Comparison of ENCODE assay signal across 8 mouse cellular contexts in the genomic region with DNA sequence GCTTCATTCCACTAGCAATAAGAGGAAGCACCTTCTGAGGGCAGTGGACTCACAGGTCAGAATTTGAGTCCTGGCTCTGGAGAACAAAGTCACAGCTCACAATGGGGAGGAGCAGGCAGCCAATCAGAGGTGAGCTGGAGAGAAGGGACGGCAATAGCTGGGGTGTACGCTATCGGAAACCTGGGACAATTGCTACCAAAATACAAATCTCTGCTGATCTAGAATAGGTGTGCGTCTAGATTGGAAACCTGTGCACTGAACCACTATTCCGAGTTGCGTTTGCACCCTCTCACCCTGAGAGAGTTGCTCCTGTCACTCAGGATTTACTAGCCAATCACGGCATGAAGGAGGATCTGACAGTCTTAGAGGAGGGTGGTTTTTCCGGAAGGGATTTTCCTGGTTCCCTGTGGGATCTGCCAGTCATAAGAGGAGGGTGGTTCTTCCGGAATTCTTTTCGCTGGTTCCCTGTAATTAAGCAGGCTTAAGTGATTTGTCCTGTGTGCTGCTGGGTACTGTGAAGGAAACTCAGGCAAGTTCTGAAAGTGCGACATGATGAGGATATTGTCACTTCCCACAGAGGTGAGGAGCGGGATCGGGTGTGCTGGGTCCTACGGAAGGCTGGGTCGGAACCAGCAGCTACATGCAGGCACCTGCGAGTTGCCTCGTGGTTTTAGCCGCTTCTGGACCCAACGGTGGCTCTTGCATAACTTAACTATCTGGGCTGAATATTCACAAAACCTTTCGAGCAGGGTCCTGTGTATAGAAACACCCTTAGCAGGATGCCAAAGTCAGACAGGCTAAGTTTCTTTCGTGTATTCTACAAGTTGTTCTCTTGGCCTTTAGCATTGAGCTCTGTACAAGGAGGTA. TPM values are rescaled to one million over a fixed set of nuclear protein-coding genes. Genes with fewer than 3 reads are reported as not detected.
DNase-seq lines count a peak whose midpoint lies in the region; ATAC-seq and TF ChIP-seq lines count a peak whose summit lies in the region.
"Not testable (repeated sequence)": the region's sequence is repeated elsewhere in the genome, so short reads cannot be mapped to it uniquely, and the experiment has no call there.

A gene (plus strand): TSS at position 486 of the 867 bp plus-strand sequence.

- peak within 1 kb of the TSS; percentile 64 for H3K9ac ChIP-seq in hindbrain, embryonic 13.5 days
- peak within 1 kb of the TSS; percentile 38; the same call in 1 of the 2 replicates for H3K9ac ChIP-seq in lung, embryonic 14.5 days

- H3K9me3 ChIP-seq in hindbrain, embryonic 13.5 days; lung, embryonic 14.5 days (ENCODE audit: low read depth, low read length): not testable (repeated sequence)

- H3K36me3 ChIP-seq in hindbrain, embryonic 13.5 days; lung, embryonic 14.5 days (ENCODE audit: insufficient read depth): not testable (repeated sequence)

- H3K27ac ChIP-seq in gastrocnemius, adult 2 months = peak within 1 kb of the TSS; percentile 86
- peak within 1 kb of the TSS; percentile 55; the same call in 1 of the 2 replicates for H3K27ac ChIP-seq in hindbrain, embryonic 13.5 days
- not testable (repeated sequence) for H3K27ac ChIP-seq in lung, embryonic 14.5 days (ENCODE audit: low read depth)

- DNase-seq in adrenal gland, adult 18-20 months (ENCODE audit: low spot score in 2 of 2) = peak; percentile 66 to 75
- DNase-seq in embryo, embryonic 10 days (ENCODE audit: low spot score) = peak; percentile 87
- DNase-seq in gastrocnemius, adult 2 months = peak; percentile 85
- DNase-seq in layer of hippocampus, postnatal 10 days (ENCODE audit: low spot score in 2 of 2) = peak; percentile 76 to 81
- peak; percentile 92 for DNase-seq in lung, embryonic 14.5 days
- peak; percentile 71 for DNase-seq in ovary, postnatal 10 days (ENCODE audit: low spot score)
- DNase-seq in thymus, postnatal 4 days = peak; percentile 10

- peak; percentile 100 for ATAC-seq in hindbrain, embryonic 13.5 days (ENCODE audit: low FRiP score)
- peak; percentile 100 for ATAC-seq in lung, embryonic 14.5 days (ENCODE audit: insufficient read depth)

- not testable (repeated sequence) for H3K27me3 ChIP-seq in hindbrain, embryonic 13.5 days; lung, embryonic 14.5 days (ENCODE audit: insufficient read depth, low read length)

- 2% methylated on average over 21 of the region's 21 CpGs for WGBS in hindbrain, embryonic 13.5 days
- WGBS in lung, embryonic 14.5 days = under 1% methylated on average over 16 of the region's 21 CpGs

- peak within 1 kb of the TSS; percentile 74 for H3K4me3 ChIP-seq in gastrocnemius, adult 2 months
- peak within 1 kb of the TSS; percentile 52 for H3K4me3 ChIP-seq in hindbrain, embryonic 13.5 days
- H3K4me3 ChIP-seq in lung, embryonic 14.5 days (ENCODE audit: low read depth, low read length) = peak within 1 kb of the TSS; percentile 46

- H3K4me1 ChIP-seq in hindbrain, embryonic 13.5 days (replicated peaks); lung, embryonic 14.5 days (ENCODE audit: insufficient read depth): not testable (repeated sequence)

- not testable (repeated sequence) for TF ChIP-seq CTCF in gastrocnemius, adult 2 months (IDR thresholded peaks at IDR 0.05); lung, embryonic 14.5 days (IDR thresholded peaks at IDR 0.05; ENCODE audit: low read depth)

- intact Hi-C loops in gastrocnemius, adult 2 months (cut with DNase I) = loop anchor here (10.0 kb wide), 1 partner anchor 771 kb away; no protein-coding TSS in a partner anchor

- peak within 1 kb of the TSS; percentile 55 for H3K4me2 ChIP-seq in hindbrain, embryonic 13.5 days
- H3K4me2 ChIP-seq in lung, embryonic 14.5 days = peak within 1 kb of the TSS; percentile 60

RNA-seq across cellular contexts. Expression of the gene that starts here (rescaled TPM):
- total RNA-seq in adrenal gland, adult 18-20 months (2021) = 1 to 10 TPM; 4.0 to 6.6 TPM
- 1 to 10 TPM; 5.0 to 5.7 TPM for total RNA-seq in gastrocnemius, adult 2 months (2021)
- 3.6 and 3.8 TPM in 2 replicates for polyA plus RNA-seq in hindbrain, embryonic 13.5 days (2015; fragmentation: Nextera tagmentation; extraction: Ambion mirVana)
- 1 to 10 TPM; 5.1 to 5.6 TPM for total RNA-seq in layer of hippocampus, postnatal 10 days (2021)
- polyA plus RNA-seq in lung, embryonic 14.5 days (2014; fragmentation: Nextera tagmentation; extraction: Ambion mirVana) = 6.4 and 7.2 TPM in 2 replicates

Comparison
In these comparisons a context has a peak if more than half of its experiments do, and no peak if none do; other contexts are left out.
1. DNase-seq: peak in every context shown above with its lines; median percentile 92 in lung, embryonic 14.5 days; 87 in embryo, embryonic 10 days; 85 in gastrocnemius, adult 2 months; 78 in layer of hippocampus, postnatal 10 days; 71 in ovary, postnatal 10 days; 70 in adrenal gland, adult 18-20 months; 10 in thymus, postnatal 4 days.